Mouse (Mus musculus) splenic B cell, adult 2 months (primary cell): ENCODE data around the gene Baz1b.
A peak's percentile ranks its signal among the peaks of the same experiment; 100 is the strongest.

ENCODE experiments used
- DNase-seq: peaks from one replicate; pipeline ENCODE4 v3.0.0-alpha.2; 2011; ENCODE audit warnings: low read depth, low spot score
- H3K27me3 ChIP-seq: 2 replicates; pipeline ENCODE4 v1.6.1; 2012; ENCODE audit warnings: mild to moderate bottlenecking, low read length, moderate library complexity, mixed read lengths; ENCODE audit not compliant: control insufficient read depth, poor library complexity, insufficient read depth, severe bottlenecking
- H3K36me3 ChIP-seq: 2 replicates; pipeline ENCODE4 v1.6.1; 2012; ENCODE audit warnings: mild to moderate bottlenecking, low read length, moderate library complexity, mixed read lengths; ENCODE audit not compliant: control insufficient read depth, poor library complexity, insufficient read depth, severe bottlenecking

The Baz1b gene

GRCm38 (mm10) chr5:135233166-135233920 lies 46.3 kb downstream of the Baz1b start:
- Histone ChIP-seq H3K36me3 (peaks cover 13% of the 10 kb centered on the region), H3K27me3 (no peaks in the 10 kb centered on the region)
- DNase-seq: no peak

- no peaks in the 10 kb centered on the region for H3K27me3 ChIP-seq
- H3K36me3 ChIP-seq: peaks cover 14% of the 10 kb centered on the region
- peak; percentile 72 for DNase-seq
These were observed 49.5 kb downstream of the Baz1b start for GRCm38 (mm10) chr5:135236571-135236970.

DNA sequence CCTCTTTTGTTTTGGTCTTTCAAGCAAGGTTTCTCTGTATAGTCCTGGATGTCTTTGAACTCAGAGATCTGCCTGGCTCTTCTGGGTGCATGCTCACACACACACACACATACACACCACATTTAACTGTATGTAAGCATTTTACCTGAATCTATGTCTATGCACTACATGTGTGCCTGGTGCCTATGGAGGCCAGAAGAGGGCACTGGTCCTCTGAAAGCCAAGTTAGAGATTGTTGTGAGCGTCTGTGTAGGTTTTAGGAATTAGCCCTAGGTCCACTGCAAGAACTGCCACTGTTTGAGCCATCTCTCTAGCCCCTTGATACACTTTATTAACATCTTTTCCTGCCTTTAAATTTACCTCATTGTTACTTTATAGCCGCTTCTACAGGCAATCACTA lies 51.8 kb downstream of the Baz1b start:
- Histone ChIP-seq H3K27me3 (no peaks in the 10 kb centered on the region), H3K36me3 (peaks cover 12% of the 10 kb centered on the region)
- DNase-seq: no peak

- Histone ChIP-seq H3K27me3 (no peaks in the 10 kb centered on the region), H3K36me3 (peaks cover 14% of the 10 kb centered on the region)
- no peak for DNase-seq
These were observed 54.4 kb downstream of the Baz1b start for GRCm38 (mm10) chr5:135241474-135241873.

DNA sequence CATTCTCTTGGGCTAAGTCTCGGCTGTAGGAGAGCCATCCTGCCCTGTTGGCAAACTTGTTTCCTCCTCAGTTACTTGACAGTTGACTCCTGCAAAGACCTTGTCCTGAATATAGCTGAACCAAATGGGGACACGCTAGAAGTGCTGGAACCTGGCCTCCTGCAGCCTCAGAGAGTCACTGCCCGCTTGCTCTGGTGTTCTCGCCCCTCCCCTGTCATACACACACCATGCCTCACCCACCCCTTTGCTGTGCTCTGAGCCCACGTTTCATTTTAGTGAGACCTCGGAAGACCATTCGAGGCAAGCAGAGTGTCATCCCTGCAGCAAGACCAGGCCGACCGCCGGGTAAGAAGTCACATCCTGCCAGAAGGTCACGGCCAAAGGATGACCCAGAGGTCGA lies 55.1 kb downstream of the Baz1b start:
- Histone ChIP-seq H3K27me3 (no peaks in the 10 kb centered on the region), H3K36me3 (peaks cover 14% of the 10 kb centered on the region)
- no peak for DNase-seq

- Histone ChIP-seq H3K27me3 (no peaks in the 10 kb centered on the region), H3K36me3 (peaks cover 12% of the 10 kb centered on the region)
- no peak for DNase-seq
These were observed 55.5 kb downstream of the Baz1b start for GRCm38 (mm10) chr5:135242608-135243007.

DNA sequence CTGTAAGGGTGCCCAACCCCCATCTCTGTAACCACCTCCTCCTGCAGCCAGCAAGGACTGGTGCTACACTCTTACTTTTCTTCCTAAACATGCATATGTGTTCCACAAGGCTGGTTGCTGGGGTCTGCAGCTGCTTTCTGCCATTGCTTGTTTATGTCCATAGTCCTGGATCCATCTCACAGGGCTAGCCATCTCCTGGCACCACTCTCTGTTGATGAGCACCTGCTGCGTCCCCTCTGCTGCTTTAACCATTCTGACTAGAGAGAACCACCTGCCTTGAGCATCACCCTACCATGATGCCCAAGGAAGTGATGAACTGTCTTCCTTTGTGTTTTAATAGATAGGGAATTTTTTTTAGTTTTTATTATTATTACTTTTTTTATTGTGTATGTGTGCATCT lies 56.1 kb downstream of the Baz1b start:
- H3K27me3 ChIP-seq: no peaks in the 10 kb centered on the region
- H3K36me3 ChIP-seq: peaks cover 9% of the 10 kb centered on the region
- no peak for DNase-seq

DNA sequence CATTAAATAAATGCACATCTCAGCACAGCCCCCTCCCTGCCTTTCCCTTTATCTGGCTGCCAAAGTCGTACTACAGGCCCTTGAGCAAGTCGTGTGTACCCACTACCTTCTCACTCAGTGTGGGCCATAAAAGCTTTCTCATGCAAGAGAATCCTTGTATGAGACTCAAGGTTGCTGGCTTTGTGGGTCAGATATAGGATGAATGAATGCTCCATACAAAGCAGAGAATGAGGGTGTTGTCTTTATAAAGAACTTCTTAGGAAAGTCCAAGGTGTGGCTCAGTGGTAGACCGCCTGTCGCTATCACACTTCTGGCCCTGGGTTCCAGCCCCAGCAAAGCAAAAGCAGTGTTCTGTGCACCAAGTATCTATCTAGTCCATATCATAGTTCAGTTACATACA lies 59.5 kb downstream of the Baz1b start:
- Histone ChIP-seq H3K36me3 (peaks cover 4% of the 10 kb centered on the region), H3K27me3 (no peaks in the 10 kb centered on the region)
- no peak for DNase-seq

DNA sequence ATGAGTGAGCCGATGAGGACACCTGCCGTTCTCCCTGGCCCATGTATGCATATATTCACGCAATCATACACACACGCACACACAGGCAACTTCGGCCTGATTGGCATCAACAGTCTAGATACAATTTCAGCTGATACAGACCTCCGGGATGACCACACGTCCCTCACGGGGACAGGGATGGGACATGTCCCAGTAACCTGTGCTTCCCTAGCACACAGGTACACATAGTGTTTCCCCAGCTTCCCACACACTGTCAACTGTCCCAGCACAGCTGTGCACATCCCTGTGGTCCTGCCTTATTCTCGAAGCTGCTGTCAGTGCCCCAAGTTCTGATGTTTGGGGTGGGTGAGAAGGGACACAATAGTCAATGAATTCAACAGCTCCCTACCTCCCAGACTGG lies 60.3 kb downstream of the Baz1b start:
- no peaks in the 10 kb centered on the region for H3K27me3 ChIP-seq
- DNase-seq: no peak
- H3K36me3 ChIP-seq: peaks cover 4% of the 10 kb centered on the region

GRCm38 (mm10) chr5:135248956-135249676 lies 62.1 kb downstream of the Baz1b start:
- Histone ChIP-seq H3K36me3 (peaks cover 2% of the 10 kb centered on the region; the same call in 1 of the 2 replicates), H3K27me3 (no peaks in the 10 kb centered on the region)
- DNase-seq: no peak

- peak; percentile 46 for DNase-seq
- H3K36me3 ChIP-seq: no peaks in the 10 kb centered on the region; the same call in 1 of the 2 replicates
These were observed 63.4 kb downstream of the Baz1b start for GRCm38 (mm10) chr5:135250186-135251078.

GRCm38 (mm10) chr5:135251079-135251454 lies 64.0 kb downstream of the Baz1b start, which contains the start of gene Fzd9:
Gene Fzd9 (minus strand): TSS chr5:135251230.
- peak; percentile 84 for DNase-seq
- no peaks in the 10 kb centered on the region for H3K27me3 ChIP-seq
- H3K36me3 ChIP-seq: no peaks in the 10 kb centered on the region; the same call in 1 of the 2 replicates

More at GRCm38 (mm10) chr5:135250186-135251078, 63.4 kb downstream of the Baz1b start:
- no peaks in the 10 kb centered on the region for H3K27me3 ChIP-seq

DNA sequence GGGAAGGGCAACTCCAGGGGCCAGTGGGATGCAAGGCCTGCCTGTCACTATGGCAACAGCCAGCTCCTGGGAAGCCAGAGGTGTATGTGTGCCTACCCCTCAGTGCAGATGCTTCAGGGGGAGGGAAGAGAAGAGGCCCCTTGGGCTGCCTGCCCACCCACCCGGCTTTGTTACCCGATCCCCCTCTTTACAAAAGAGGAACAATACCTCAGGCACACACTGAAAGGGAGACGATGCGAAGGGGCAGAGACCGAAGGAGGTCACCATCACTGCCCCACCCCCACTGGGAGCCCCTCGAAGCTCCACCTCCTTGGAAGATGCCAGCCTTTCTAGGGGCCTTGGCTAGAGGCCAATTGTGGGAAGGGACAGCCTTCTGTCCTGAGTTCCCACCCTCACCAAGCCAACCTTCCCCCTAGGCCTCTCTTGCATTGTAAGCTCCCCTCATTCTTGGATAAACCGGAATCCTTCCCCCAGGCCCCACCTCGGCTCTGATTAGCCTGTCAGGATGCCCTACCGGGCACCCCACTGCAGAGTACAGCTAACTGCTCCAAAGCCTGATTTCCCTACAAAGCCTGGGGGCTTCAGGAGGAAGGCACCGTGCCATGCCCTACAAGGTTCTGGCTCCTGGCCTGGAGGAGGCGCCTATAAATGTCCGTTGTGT lies 66.8 kb downstream of the Baz1b start:
- no peaks in the 10 kb centered on the region for H3K27me3 ChIP-seq
- no peak for DNase-seq
- no peaks in the 10 kb centered on the region for H3K36me3 ChIP-seq

GRCm38 (mm10) chr5:135256166-135256565 lies 69.1 kb downstream of the Baz1b start:
- DNase-seq: no peak
- Histone ChIP-seq H3K36me3 (no peaks in the 10 kb centered on the region), H3K27me3 (no peaks in the 10 kb centered on the region)
